Mouse (Mus musculus) activated CD4-positive, CD25-positive, alpha-beta regulatory T cell, adult 4 months (primary cell): Measurements from ENCODE around the gene Inpp5d. TPM values are rescaled to one million over a fixed set of nuclear protein-coding genes. Genes with fewer than 3 reads are reported as not detected.
"Not testable (repeated sequence)": the region's sequence is repeated elsewhere in the genome, so short reads cannot be mapped to it uniquely, and the experiment has no call there.

Source experiments
- ATAC-seq: one replicate; pipeline ENCODE4 v1.8.0; 2017
- polyA plus RNA-seq, 2 experiments: library from polyadenylated mRNA; unstranded; fragments of 100-300 nt; shearing (Covaris generic); gene quantifications; one replicate each; pipeline ENCODE4 v1.2.1; 2017

Gene Inpp5d
- polyA plus RNA-seq, 2 experiments from 2014 or later, result 125 to 127 TPM

DNA sequence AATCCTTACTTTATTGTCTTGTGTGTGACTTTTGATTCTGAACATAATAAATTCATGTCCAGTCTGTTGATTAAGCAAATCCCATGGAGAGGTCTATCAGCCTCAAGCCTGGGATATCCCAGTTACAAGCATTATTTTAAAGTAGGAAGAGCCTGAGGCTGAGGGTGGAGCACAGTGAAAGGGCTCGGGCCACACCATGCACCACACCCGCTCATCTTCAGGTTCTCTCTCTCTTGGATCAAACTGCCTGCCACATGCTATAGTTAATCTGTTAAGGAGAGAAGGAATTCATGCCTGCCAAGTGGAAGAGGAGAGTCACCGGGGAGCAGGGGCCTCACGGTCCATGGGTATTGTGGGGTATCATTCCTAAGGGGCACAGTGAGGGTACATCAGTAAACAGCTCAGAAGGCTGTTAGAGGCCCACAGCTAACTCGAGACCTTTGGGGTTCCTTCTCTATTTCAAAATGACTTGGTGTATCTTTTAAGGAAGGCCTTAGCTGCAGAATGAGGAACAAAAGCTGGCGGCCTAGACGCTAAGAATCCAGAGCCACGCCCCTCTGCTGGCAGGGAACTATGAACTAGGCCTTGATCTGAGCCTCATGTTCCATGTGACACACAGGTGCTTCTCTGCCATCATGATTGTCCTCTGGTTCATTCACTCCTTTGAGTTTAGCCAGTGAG, 39.0 kb downstream of the Inpp5d start:
- no peak for ATAC-seq

DNA sequence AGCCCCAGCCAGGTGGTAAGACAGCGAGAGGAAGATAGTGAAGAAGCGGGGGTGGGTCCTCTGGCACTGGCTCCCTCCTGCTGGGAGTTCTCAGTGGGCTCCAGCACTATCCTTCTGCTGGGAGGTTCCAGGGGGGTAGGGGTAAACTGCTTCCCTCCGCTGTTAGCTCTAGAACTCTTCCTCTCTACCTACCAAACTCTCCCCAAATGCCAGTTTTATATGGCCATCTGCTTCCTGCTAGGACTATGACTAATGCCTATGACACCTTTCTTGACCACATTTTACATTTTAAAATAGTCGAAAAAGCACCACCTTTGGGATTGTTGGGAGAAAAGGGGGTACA, 39.5 kb downstream of the Inpp5d start:
- peak; percentile 26 for ATAC-seq

DNA sequence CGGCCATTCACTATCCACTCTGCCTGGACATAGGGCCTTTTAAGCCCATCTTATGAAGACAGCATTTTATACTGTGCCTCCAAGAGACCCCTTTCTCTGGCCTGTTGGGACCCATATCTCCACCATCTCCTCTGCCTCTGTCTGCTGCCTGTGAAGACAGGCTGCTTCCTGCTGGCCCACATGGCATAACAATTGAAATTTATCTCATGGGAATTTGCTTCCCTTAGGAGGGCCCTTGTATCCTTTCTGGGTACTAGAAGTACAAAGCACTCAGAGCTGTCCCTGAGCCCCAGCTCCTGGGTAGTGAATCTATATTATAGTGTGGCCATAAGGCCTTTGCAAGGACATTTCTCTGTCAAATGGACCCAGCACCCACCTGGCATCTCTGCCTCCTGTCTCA, 40.6 kb downstream of the Inpp5d start:
- no peak for ATAC-seq

DNA sequence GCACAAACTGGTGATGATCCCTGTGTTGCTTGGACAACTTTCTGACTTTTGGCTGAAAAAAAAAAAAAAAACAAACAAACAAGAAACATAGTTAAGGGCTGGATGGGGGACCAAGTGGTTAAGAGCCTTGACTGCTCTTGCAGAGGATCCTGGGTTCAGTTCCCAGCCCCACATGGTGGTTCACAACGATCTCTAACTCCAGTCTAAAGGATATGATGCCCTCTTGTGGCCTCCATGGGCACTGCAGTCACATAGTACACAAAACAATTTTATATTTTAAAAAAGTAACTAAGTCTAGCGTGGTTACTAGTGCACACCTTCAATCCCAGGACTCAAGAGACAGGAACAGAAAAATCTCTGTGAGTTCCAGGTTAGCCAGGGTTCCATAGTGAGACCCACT, 43.9 kb downstream of the Inpp5d start:
- ATAC-seq, result no peak

DNA sequence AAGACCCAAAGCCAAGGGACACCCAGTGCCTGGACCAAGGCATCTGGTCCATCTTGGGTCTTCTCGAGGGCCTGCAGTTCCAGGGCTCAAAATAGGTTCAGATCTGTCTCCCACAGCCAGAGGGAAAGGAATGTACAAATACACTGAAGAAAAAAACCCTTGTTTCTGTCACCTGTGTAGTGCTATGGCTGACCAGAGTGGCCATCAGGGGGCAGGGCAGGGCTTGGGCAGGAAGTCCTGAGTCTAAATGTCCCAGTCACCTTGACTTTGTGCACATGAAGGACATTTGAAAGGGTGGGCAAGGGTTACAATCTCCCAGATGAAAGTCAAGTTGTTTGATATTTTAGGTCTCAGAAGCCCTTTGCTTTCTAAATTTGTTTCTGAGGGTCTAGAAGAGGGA, 46.9 kb downstream of the Inpp5d start:
- no peak for ATAC-seq

DNA sequence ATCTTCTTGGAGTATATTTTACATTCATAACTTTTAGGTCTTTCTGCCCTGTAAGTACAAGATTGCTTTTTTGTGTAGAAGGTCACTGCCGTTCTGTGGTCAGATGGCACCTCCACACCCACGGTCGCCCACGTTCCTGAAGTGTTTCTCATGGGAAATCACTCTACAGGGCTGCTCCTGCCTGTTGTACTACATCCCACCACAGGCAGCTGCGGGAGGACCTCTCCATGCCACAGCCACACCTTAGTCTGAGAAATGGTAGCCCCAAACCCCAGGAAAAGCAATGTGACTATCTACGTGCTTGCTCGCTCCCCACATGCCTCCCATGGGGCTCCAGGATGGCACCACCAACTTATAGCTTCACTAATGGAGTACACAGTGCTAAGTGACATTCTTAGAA, 48.2 kb downstream of the Inpp5d start:
- no peak for ATAC-seq

DNA sequence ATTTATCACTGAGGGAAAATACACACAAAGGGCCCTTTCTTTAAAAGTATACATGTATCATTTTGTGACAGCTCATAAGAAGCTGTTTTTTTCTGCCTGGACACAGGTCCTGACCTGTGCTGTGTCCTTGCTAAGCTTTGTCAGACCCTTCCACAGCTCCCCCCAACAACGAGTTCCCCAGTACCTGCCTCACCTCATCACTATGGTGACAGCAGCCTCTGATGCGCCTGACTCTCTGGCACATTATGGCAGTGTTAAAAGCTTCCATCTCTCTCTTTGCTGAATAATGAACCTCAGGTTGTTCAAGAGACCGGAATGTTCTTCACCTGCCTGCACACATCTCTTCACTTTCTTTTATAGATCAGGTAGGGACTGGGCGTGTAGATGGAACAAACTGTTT, 51.4 kb downstream of the Inpp5d start:
- ATAC-seq, result no peak

DNA sequence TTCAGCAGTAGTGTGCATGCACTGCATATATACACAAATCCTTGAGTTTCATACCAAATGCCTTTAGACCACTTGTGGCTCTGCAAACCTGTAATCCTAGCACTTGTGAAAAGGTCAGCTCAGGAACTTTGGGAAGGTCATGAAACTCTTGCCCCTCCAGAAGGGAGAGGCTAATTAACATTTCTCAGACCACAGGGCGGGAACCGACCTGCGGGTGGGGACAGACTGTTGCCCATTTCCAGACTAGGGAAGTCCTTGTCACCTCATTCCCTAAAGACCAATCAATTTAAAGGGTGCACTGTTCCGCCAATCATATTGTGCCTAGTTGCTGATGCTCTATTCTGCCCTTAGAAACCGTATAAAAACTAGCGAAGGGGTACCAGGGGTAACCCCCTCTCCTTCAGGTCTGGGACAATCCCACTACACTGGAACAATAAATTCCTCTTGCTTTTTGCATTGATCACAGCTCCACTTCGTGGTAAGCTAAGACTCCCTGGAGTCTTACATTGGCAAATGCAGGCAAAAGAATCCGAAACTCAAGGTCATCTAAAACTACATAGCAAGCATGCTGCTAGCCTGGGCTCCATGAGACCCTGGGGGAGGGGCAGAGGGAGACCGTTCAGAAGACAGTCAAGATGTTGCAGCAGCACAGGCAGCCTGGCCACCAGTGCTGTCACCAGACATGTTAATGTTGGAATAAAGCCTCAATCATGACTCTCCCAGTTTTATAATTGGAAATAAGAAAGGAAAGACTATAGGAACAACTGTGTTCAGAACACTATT, 53.9 kb downstream of the Inpp5d start:
- ATAC-seq, result no peak

DNA sequence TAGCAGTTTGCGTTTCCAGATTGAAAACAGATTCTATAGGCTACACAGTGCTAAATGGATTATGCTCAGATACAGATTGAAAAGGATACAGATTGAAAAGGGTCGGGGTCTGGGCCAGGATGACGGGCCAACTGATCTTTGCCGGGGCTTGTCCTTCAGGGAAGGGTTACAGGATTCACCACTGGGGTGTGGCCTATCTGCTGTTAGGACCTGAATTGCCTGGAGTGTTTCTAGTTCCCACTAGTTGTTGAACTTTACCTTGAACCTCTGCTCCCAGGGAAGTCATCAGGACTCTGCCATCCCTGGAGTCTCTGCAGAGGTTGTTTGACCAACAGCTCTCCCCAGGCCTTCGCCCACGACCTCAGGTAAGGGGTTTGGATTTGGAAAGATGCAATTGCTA, 55.9 kb downstream of the Inpp5d start:
- ATAC-seq, result no peak

DNA sequence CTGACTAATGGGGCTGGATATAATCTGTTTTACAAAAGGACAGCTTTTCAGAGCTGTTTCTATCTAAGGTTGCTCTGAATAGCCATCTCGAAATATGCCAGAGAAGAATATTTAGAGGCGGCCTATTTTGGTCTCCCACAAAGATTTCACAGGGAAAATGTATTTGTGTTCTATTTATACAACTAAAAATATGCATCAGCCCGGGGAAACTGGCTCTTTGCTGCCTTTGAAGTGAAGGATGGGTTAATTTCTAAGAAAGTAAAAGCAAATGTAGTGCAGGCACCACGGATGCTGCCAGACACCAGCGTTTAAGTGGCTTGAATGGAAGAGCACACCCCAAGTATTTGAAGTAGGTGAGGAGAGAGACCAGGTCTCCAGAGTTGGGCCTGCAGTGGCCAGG, 59.0 kb downstream of the Inpp5d start:
- no peak for ATAC-seq

DNA sequence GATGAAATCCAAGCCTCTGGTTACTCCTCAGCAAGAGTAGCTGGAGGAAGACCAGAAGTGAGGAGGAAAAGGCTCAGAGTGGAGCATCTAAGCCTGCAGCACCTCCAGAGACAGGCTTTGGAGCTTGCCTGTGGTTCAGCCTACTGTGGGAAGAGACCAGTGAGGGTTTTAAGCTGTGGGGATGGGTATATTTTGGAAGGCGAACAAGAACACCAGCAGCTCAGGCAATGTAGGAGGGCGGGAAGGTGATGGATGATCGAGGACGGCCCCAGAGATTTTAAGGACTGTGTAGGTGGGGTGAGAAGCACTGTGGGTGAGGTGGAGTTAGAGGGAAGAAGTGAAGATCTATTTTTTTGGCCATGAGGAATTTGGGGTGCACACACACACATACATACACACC, 60.8 kb downstream of the Inpp5d start:
- no peak for ATAC-seq

DNA sequence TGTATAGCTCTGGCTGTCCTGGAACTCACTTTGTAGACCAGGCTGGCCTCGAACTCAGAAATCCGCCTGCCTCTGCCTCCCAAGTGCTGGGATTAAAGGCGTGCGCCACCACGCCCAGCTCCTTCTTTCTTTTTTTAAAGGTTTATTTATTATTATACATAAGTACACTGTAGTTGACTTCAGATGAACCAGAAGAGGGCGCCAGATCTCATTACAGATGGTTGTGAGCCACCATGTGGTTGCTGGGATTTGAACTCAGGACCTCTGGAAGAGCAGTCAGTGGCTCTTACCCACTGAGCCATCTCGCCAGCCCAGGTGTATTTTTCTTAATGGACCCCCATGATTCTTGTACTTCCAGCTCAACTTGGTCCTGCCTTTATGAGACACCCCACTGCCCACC, 62.4 kb downstream of the Inpp5d start:
- not testable (repeated sequence) for ATAC-seq

DNA sequence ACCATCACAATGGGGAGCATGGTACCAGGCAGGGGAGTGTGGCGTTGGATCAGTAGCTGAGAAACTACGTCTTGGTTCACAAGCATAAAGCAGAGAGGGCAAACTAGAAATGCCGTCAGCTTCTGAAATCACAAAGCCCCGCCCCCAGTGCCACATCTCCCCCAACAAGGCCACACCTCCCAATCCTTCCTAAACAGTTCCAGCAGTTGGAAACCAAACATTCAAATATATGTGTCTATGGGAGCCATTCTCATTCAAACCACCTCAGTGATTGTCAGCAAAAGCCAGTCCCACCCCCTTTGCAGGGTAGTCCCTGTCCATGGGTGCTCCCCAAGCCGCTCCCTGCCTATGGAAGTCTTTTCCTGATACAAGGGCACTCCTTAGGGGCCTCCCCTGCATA, 64.0 kb downstream of the Inpp5d start:
- ATAC-seq, result no peak

DNA sequence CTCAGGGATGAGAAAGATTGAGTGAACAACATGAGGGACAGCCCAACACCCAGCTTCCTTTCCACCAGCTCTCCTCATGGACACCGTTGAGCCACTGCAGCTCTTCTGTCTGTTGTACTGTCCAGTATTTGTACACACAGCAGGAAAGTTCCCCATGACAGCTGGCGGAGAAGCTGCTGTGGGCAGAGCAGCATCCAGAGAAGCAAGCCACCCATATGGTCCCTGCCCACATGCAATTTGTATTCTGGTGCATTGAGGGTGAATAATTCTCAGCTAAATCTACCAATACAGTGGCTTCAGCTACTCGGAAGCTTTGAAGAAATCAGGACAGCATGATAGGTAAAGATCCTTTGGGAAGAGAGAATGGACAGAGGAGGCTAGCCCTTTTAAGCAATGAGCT, 64.7 kb downstream of the Inpp5d start:
- no peak for ATAC-seq

DNA sequence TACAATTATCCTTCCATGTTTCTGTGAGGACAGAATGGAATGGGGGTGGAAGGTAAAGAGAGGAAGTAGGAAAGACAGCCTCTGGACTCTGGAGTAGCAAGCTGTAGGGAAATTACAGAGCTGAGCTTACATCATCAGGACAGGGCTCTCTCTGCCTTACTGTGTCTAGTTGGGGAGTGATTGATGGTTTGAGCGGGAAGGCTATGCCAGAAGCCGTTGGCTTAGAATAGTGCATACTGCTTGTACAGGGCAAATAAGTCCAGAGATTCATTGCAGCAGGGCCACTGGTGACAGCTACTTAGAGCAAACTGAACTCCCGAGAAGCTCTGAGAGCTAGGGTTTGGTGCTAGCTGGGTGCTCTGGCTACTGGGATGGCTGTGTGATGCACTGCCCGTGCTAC, 66.2 kb downstream of the Inpp5d start:
- no peak for ATAC-seq

DNA sequence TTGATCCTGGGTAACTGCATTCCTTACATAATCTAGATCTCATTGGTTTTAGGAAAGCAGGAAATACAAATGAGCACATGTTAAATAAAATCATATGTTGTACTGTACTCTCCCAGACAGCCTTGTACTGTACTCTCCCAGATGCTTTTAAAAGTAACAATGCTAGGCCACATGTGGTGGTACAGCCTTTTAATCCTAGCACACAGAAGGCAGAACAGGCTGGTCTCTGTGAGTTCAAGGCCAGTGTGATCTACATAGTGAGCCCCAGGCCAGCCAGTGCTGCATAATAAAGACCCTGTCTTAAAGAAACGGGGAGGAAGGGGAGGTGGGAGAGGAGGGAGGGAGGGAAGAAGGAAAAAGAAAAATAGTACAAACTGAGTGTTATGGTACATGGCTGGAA, 66.9 kb downstream of the Inpp5d start:
- ATAC-seq, result no peak

DNA sequence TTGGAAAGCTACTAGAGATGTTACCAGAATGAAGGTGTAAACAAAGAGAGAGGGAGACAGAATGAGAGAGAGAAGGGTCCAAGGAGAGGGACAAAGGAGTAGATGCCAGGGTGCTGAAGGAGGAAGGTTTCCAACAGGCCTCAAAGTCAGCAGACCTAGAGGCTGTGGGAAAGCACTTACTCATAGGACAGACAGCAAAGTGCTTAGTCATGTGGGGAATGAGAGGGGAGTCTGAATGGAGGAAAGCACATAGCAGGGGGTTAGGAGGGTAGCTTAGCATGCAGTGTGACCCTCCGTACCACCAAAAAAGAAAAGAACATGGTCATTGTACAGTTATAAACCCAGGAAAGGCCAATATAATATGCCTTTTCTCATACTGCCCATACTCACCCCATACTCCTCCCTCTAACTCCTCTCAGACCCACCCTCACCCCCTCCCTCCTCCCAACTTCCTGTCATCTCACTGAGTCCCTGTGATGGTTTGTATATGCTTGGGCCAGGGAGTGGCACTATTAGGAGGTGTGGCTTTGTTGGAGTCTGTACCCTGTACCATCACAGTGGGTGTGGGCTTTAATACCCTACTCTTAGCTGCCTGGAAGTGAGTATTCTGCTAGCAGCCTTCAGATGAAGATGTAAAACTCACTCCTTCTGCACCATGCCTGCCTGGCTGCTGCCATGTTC, 69.7 kb downstream of the Inpp5d start:
- no peak for ATAC-seq

DNA sequence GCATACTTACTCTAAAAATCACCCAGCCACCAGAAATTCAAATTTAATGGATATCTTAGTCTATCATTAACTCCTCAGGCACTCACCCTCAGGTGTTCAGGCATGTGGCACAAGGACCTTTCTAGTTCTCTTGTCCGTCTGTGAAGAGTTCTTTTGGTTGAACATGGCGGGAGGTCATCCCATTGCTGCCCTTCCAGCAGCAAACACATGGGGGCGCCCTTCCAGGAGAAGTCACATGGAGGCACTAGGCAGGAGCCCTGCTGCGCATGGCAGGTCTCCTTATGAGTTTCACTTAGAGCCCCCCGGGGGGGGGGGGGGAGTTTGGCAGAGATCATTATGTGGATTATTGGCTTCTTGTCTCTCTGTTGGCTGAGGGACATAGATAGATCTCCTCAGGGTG, 76.2 kb downstream of the Inpp5d start:
- ATAC-seq, result no peak

DNA sequence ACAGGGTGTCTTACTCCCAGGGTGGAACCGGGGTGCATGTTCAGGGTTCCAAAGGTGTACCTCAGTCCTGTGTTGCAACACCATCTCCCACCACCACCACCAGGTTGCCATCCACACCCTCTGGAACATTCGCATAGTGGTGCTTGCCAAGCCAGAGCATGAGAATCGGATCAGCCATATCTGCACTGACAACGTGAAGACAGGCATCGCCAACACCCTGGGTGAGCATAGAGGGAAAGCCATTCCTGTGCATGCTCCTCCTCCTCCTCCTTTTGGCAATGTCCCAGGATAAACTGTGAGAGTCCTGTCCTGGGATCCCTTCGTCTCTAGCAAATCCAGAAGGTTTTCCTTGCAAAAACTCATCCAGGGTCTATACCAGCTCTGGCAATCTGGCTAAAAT, 77.9 kb downstream of the Inpp5d start:
- no peak for ATAC-seq

DNA sequence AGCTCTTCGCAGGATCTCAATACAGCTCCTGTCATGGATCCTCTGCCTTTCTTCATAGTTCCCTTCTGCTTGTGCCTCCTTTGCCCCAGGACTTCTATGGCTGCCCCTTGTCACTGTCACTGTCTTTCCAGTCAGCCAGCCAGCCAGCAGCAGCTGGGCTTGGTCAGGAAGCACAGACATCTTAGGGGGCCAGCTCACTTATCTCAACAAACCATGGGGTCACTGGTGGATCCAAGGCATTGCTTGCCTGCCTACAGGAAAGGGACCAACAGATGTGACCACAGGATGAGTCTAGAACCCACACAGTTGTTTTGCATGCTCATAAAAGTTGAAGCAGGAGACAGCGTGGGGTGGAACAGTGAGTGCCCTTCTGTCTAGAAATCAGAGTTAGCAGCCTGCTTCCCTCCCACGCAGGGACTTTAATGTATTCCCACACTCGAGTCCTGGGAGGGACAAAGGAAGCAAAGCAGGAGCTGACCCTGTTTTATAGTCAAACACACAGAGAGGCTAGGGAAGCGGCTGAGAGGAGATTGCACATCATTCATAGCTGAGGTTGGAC, 79.9 kb downstream of the Inpp5d start:
- ATAC-seq, result no peak

DNA sequence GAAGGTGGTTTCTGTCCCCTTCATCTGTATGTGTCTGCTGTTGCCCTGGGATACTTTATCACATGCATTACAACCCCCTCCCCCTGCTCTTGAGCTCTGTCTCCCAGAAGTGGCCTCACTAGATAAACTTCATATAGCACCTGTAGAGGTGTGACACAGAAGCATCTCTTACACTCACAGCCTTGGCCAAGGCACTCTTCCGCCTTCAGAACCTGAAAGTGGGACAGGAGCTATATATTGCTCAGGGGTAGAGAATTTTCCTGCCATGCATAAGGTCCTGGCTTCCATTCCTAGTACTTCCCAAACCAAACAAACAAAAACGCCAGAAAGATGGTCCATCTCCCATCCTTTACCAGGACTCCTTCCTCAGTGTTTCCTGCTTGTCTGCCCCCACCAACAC, 84.1 kb downstream of the Inpp5d start:
- ATAC-seq, result no peak

DNA sequence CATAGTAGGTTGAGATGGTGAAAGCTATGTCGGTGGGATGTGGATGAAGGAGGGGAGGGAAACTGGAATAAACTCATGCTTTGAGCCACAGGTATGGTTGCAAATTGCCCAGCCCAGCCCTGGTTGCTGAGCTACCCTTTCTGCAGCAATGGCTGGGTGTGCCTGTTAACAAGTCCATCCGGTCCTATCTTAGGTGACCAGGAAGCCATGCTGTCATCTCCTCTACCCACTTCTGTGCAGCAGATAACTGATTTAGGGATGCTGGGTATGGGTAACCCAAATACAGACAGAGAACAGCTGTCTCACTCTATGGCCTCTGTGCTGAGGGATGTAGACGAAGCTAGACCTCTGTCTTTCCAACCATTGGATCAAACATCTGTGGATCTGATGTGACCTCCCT, 86.2 kb downstream of the Inpp5d start:
- ATAC-seq, result no peak

DNA sequence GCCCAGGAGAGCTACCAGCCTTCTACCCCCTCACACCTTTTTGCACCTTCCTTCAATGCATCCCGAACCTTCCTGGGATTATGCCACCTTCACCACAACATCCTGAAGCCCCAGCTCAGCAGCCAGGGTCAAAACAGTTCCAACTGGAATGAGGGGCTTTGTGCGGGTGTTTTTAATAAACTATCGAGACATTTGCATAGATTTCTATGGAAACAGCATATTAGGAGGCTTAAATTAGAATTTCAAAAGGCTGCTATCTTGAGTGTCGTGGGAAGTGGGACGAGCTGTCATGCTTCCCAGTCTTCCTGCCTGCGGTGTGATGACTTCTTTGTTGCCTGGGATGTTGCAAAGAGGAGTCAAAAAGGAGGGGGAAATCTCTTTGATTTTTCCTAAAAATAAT, 88.9 kb downstream of the Inpp5d start:
- no peak for ATAC-seq
